Mouse (Mus musculus) c-Kit-positive CD71-negative TER-119-negative erythroid progenitor cells, embryonic 14.5 days (primary cell): ENCODE results near the gene Vwa8.

Experiments
- DNase-seq: peaks from one replicate; pipeline ENCODE4 v3.0.0-alpha.2; 2013; ENCODE audit warnings: low read depth

Vwa8 gene

GRCm38 (mm10) chr14:79143696-79144095 lies 294.8 kb downstream of the Vwa8 start:
- DNase-seq, result no peak

DNA sequence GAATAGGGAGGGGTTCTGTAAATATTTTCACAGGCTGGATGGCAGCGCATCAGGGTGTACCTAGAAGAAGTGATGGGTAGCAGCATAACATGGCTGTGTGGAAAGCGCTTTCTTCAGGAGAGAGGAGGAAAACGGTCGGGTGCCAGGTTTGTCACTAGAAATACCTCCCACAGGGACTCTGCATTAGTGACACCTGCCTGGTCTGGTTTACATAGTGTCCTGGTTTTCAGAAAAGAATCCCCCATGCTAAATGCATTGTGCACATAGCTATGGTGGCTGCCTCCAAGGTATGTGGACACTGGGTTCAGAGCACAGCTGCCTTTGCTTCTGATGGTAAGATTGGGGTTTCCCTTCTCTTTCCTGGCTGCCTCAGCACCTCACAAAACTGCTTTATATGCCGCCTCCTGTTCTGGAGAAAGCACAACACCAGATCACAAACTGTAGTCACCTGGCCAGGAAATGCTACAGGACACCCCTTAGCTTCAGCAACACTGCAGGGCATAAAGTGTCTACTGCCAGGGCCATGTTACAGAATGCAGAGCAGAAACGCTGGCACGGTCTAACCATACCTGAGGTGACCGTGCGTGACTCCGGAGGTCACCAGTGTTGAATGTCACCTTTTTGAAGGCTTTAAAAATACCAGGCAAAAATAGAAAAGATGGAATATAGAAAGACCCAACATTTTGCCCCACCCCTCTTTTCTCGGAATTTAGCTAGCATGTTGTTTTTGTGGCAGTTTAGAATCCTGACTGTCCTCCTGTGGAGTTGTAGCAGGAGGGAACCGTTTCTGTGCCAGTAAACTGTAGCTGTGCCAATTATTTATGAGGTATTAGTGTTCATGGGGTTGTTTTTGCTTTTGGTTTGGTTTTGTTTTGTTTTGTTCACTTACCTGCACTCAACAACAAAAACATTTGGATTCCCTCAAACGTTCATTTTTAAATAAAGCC lies 295.7 kb downstream of the Vwa8 start:
- no peak for DNase-seq

GRCm38 (mm10) chr14:79151711-79152110 lies 302.9 kb downstream of the Vwa8 start:
- no peak for DNase-seq

- no peak for DNase-seq
Observed at GRCm38 (mm10) chr14:79153896-79154295, 305.0 kb downstream of the Vwa8 start.

DNA sequence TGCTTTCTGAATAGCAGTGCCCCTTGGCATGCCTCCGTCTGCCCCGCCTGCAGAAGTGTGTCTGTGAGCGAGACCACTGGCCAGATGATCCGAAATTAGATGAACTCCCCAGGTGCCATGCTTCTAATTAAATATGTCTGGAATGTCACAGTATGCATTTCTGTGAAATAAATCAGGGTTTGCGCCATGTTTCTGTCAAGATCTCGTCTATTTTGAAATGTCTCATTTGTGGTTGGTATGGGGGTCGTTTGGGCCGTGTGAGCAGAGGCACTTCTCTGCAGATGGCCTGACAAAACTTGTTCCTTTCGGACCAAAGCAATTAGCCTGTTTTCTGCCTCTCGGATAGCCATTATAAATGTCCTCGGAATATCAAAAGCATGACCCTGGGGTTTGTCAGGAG lies 306.1 kb downstream of the Vwa8 start:
- no peak for DNase-seq

DNA sequence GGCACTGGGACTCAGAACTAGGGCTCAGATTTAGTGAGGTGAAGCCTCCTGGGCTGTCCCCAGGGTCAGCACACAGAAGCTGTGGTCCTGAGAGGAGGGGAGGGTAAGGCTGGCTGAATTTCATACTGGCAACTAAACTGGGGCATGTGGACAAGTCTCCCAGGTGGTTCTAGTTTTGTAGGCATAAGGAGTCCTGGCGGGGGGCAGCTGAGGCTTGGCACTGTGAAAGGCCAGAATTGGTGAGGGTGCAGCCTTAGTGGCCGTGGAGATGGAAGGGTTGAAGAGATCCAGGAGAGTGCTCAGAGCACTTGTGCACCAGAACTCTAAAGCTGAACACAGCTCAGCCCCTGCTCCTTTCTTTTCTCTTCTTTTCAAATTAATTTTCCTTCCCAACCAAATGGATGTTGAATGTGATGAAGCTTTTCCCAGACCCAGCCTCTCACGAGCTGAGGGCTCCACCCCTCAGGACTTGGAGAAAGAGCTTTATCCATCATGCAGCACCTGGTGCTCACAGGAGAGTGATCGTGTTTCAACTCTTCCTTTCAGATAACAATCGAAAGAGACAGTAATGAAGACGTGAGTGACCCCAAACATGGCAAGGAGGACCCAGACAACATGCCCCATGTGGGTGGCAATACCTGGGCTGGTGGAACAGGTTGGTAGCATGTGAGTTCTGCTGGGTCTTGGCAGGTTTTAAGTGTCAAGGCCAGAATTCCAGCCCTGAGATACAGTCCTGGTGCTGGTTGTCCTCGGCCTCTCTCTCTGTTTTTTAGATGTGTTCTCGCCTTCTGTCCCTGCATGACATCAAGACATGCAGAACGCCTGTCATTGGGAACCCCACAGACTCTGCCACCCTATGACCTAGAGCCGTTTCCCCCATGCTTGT lies 307.9 kb downstream of the Vwa8 start:
- DNase-seq, result no peak

DNA sequence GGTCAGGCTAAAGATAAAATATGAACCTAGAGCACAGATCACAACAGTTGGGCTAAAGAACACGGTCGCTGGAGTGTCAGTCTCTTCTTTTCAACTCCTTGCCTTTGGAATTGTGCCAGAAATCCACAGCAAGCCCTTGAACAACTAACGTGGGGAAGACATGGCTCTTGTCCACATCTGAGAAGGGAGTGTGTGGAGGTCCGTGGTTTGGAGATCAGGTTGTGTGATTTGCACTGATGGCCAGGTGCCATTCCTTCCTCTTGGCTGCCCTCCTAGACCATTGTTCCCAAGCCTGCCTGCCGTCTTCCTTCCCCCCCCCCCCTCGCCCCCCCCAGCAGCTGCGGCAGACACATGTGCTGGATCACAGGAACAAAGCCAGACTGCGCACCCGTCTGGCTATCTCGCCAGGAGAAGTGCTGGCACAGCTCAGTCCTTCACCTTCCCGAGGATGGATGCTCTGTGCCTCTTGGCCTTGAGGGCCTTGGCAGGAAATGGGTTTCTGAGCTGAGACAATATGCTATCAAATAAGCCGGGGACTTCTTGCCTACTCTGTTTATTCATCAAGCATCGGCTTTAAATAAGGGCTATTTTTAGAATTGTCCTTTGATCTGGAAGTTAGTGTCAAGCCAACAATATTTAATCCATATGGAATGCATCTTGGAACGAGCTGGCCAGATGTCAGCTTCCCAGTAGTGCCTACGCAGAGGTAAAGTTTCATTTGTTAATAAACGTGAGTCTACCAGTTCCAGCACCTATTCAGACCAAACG lies 308.8 kb downstream of the Vwa8 start:
- DNase-seq, result no peak

GRCm38 (mm10) chr14:79158219-79158521 lies 309.3 kb downstream of the Vwa8 start:
- DNase-seq, result no peak

DNA sequence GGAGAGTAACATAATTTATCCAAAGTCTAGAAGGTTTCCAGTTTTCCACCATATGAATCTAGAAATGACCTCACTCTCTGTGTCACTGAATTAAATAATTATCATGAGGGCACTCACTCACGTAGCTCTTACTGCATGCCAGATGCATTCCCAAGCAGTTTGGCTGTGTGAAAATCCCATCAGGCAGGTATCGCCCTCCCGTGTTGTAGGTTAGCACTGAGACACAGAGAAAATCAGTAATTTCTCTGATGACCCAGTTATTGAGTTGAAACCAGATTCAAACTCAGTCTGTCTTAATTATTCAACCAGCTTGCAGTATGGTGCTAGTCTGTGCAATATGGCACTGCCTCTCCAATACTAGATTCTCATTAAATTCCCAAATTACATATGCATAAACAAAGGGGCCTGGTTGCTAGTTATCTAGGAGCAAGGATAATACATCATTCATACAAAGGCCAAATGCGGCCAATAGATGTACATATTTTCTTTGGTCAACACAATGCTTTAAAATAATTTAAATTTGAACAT lies 309.9 kb downstream of the Vwa8 start:
- DNase-seq, result no peak

DNA sequence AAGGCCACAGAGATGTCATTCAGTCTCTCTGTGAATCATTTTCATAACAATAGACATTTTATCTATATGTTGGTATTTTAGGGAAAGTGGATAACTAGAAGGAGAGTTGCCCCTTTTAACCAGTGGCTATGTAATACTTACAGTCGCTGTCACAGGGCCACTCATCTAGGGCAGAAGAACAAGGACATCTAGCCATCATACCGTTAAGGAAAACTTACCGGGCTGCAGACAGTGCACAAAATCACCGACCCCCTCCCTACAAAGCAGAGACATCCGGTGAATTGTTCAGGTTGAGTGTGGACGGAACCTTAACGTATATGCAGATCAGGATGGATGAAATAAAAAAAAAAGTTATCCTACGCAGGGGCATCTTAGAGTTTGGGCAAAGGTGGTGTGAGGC lies 310.6 kb downstream of the Vwa8 start:
- DNase-seq, result no peak

DNA sequence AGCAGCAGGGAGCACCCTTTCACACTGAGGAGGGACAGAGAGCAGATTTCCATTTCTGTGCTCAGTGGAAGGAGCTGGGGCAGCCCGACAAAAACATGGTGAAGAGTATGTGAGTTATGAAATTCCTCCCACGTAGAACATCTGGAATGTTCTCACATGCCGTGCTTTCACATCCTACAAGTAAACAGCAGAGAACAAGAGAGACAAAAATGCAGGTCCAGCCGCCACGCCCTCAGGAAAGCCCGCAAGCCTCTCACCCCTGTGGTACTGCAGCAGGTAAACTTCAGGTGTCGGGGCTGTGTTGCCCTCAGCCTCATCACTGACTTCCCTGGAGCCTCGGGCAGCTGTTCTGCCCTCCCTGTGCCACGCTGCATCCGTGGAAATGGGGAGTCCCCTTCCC lies 311.6 kb downstream of the Vwa8 start:
- no peak for DNase-seq

GRCm38 (mm10) chr14:79160966-79161365 lies 312.1 kb downstream of the Vwa8 start:
- DNase-seq, result no peak

- no peak for DNase-seq
Observed at GRCm38 (mm10) chr14:79161741-79162140, 312.9 kb downstream of the Vwa8 start.

DNA sequence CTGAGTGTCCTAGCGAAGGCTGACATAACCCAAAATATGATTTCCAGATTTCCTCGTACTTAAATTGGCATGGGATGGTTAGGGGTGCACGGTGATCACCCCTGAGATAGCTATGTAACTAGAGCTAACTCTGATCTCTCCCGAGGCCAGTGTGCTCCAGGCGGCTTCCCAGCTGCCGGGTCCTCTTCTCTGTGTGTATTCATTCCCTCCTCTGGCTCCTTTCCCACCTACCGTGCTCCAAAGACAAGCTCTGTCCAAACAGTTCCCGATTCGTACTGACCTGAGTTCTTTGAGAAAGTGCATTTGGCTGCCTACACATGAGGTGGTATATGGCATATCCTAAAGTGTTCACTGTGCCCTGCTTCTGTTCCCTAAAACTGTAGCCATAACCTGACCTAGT lies 313.8 kb downstream of the Vwa8 start:
- no peak for DNase-seq

- DNase-seq, result no peak
Observed at GRCm38 (mm10) chr14:79164334-79164733, 315.5 kb downstream of the Vwa8 start.

- DNase-seq, result no peak
Observed at GRCm38 (mm10) chr14:79164925-79165324, 316.1 kb downstream of the Vwa8 start.

GRCm38 (mm10) chr14:79174526-79174925 lies 325.7 kb downstream of the Vwa8 start:
- no peak for DNase-seq

DNA sequence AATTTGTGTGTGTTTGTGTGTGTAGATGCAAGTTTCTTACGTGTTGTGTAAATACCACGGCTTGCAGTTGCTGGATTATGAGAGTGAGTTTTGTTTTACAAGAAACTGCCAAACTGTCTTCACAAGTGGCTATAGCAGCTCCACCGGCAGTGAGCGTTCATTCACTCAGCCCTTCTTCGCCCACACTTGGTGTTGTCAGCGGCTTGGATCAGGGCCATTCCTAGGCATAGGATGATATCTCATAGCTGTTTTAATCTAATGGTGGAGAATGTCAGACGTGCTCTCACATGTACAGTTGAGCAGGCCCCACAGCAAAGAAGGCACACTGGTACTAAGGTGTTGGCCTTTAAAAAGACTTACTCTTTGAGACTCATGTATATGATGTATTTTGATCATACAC lies 328.9 kb downstream of the Vwa8 start:
- no peak for DNase-seq

- no peak for DNase-seq
Observed at GRCm38 (mm10) chr14:79178247-79178646, 329.4 kb downstream of the Vwa8 start.

DNA sequence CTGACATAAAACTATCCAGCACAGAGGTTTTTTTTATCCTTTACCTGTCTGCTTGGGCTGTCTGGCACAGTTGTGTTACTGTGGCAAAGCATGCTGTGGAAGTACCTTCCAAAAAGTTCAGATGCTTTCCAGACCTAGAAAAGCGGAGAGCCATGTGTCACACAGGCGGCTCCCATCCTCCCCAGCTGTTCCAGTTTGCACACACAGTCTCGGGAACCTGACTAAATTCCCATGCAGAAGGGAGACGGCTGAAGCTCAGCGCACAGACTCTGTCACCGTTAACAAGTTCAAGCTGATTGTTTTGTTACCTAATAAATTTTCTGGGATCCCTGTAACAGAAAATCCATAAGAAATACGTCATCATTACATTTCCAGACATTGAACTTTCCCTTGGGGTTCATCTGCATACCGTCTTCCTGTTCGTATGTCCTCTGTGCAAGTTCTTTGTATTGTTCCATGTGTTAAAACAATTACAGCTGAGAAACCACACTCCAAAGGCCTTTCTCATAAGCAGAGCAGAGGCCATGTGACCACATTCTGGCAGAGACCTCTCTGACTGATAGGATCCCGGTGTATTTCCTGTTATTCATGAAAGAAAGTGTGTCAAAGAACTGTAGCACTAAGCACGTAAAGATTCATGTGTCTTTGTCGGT lies 331.4 kb downstream of the Vwa8 start:
- DNase-seq, result no peak

DNA sequence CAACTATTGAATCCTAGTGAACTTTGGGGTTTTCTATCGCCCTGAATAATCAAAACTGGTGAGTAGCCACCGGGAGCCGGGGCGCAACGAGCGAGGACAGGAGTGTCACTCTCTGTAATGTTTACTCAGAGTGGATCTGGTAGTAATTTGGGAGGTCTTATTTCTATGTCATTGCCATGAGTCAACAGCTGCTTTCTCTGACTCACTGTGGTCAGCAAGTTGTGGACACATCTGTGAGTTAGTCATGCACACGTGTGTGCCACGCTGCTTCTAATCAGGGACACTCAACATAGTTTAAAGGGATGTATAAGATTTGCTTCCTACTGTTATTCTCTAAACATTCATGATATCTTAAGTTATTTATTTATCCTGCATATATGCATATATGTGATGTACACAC lies 332.9 kb downstream of the Vwa8 start:
- no peak for DNase-seq

DNA sequence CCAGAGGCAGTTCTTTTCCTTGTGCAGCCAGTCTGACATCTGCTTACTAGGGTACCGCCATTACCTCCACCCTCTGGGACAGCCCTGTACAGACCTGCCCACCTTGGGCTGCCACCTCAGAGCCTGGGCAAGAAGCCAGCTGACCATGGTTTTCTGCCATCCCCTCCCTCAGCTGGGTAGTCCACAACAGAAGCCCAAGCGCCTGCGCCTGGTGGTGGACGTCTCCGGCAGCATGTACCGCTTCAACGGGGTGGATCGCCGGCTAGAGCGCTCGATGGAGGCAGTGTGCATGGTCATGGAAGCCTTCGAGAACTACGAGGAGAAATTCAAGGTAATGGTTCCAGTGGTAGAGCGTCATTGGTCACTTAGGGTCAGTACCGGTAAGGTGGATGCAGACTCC lies 333.9 kb downstream of the Vwa8 start:
- DNase-seq, result no peak
